Mouse (Mus musculus) cerebellum, adult 9-10 months (tissue): ENCODE data around the gene Gm45213.

Experiments
- DNase-seq: peaks from one replicate; pipeline ENCODE4 v3.0.0; 2022

Gm45213 gene

GRCm38 (mm10) chr7:66043552-66044459 is at the start of gene Gm45213:
Gene Gm45213 (plus strand): TSS chr7:66043602.
- DNase-seq = peak; percentile 87

GRCm38 (mm10) chr7:66001035-66001754 is 42.2 kb upstream of the Gm45213 start:
- DNase-seq = peak; percentile 58

GRCm38 (mm10) chr7:66001797-66002196 is 41.6 kb upstream of the Gm45213 start:
- peak; percentile 41 for DNase-seq

DNA sequence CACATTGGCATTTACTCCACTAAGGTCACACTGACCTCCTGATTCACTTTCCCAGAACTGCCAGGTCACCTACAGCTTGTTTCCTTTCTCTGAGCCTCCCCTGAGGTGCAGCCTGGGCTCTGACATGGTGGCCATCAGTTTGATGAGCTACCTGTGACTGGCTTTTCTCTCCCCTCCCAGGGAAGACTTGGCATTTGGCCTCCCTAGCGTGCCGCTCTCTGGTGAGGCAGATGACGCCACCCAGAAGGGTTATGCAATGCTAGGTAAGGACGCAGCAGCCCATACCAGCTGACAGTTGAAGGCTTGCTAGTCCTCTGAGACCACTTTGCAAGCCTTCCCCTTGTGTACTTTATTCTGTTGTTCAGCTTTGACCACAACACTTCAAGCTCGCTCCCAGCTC is 40.0 kb upstream of the Gm45213 start:
- DNase-seq = peak; percentile 47

- DNase-seq = no peak
These were observed 39.4 kb upstream of the Gm45213 start for GRCm38 (mm10) chr7:66003865-66004638.

- DNase-seq = no peak
These were observed 38.3 kb upstream of the Gm45213 start for GRCm38 (mm10) chr7:66005066-66005465.

- peak; percentile 98 for DNase-seq
These were observed 35.1 kb upstream of the Gm45213 start for GRCm38 (mm10) chr7:66008161-66008891.

- DNase-seq = no peak
These were observed 34.5 kb upstream of the Gm45213 start for GRCm38 (mm10) chr7:66008892-66009273.

DNA sequence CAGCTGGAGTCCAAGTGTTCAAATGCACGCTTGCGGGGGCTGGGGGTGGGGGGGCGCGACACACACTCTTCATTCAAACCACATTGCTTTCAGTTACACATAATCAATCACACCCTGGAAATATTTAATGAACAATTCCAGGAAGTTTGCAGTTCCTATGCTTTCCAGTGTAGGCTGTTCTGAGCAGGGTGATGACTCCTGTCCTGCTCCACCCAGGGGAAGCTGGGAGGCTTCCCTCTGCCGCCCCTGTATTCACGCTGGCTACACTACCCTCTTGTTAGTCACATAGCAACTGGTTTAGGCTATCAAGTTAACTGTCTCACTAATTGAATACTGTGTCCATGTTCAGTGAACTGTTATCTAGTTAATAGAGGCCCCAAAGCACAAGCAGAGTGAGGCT is 32.9 kb upstream of the Gm45213 start:
- no peak for DNase-seq

GRCm38 (mm10) chr7:66027747-66028146 is 15.7 kb upstream of the Gm45213 start:
- DNase-seq = peak; percentile 70

- DNase-seq = no peak
These were observed 14.5 kb upstream of the Gm45213 start for GRCm38 (mm10) chr7:66028766-66029512.

DNA sequence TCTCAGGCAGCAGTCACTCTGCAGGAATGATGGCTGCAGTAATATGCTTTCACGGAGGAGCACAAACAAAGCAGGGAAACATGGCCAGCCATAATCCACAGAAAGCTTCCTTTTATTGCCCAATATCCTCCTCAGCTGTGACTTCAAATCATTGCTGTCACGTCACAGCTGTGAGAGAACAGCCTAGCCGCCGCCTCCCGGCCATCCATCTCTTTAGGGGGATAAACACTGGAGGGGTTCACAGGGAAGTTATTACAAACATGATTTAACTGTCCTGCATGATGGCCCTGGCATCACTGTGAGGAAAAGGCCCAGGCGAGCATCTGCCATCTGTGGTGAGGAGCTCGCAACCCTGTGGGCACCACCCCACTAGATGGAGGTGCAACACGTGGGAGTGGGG is 6.6 kb upstream of the Gm45213 start:
- no peak for DNase-seq

- DNase-seq = no peak
These were observed 5.1 kb upstream of the Gm45213 start for GRCm38 (mm10) chr7:66038261-66038660.

DNA sequence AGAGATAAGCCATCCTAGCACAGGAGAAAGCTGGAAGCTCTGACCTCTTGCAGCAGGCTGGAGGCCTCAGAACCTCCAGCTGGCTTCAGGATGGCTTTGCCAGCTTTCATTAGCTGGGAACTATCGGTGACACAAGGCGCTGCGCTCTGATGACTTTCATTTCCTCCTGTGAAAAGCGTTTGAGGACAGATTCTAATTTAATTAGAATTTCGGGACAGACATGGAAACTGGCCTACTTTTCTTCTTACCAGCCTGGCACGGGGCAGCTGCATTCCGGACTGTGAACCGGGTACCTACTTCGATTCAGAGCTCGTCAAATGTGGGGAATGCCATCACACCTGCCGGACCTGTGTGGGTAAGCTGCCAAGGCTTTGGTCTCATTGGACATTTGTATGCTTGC is 4.7 kb upstream of the Gm45213 start:
- DNase-seq = peak; percentile 84

- no peak for DNase-seq
These were observed 3.2 kb upstream of the Gm45213 start for GRCm38 (mm10) chr7:66040026-66040814.

DNA sequence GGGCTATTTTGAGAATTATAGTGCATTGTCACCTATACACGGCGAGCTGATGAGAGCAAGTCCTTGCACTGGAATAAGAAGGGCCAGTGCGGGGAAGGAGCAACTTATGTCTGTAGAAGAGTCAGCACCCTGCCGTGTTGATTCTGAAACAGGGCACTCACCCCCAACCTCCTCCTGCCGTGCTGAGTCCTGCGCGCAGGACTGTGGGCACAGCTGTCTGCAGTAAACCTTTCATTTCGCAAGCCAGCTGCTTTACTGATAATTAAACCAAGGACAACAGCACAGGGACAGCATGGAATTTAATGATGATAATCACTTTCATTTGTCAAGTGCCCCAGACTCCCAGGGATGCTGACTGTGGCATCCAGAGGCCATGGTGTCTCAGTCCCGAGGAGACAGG is 1.2 kb downstream of the Gm45213 start:
- no peak for DNase-seq

DNA sequence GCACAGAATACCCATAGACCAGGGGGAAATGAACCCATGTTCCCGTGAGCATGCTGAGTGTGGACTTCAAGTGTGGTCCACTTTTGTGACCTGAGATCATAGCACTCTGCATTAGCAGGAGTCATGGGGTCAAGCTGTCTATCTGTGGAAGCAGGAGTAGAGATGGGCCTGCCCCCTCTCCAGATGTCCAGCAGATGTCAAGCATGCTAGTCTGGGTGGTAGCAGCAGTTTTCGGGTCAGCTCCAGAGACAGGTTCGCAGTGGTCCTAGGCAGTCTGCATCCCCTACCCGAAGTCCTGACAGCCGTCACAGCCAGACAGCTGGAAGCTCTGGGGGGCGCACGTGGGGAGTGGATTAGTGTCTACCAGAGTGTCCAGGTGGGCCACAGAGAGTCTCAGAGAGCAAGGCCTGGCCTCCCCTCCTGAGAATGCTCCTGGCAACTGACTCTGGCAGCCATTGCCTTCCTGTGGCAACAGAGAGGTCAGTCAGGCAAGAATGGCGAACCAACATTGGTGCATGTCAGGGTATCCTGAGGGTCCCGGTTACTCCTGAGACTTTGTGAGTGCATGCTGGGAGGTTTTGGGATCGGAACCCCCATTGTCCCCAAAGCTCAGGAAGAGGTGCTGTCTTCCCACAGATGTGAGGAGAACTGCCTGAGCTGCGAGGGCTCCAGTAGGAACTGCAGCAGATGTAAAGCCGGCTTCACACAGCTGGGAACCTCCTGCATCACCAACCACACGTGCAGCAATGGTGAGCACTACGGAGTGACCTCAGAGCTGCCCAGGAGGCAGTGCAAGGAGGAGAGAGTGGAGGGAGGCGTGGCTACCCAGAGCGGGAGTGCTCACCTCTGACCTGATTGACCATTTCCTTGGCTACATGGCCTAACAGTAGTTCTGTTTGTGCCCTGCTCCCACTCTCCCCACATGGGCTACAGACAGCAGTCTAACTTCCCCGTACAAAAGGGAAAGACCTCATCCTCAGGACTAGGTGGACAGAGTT is 3.8 kb downstream of the Gm45213 start:
- no peak for DNase-seq

- no peak for DNase-seq
These were observed 4.6 kb downstream of the Gm45213 start for GRCm38 (mm10) chr7:66047975-66048374.

DNA sequence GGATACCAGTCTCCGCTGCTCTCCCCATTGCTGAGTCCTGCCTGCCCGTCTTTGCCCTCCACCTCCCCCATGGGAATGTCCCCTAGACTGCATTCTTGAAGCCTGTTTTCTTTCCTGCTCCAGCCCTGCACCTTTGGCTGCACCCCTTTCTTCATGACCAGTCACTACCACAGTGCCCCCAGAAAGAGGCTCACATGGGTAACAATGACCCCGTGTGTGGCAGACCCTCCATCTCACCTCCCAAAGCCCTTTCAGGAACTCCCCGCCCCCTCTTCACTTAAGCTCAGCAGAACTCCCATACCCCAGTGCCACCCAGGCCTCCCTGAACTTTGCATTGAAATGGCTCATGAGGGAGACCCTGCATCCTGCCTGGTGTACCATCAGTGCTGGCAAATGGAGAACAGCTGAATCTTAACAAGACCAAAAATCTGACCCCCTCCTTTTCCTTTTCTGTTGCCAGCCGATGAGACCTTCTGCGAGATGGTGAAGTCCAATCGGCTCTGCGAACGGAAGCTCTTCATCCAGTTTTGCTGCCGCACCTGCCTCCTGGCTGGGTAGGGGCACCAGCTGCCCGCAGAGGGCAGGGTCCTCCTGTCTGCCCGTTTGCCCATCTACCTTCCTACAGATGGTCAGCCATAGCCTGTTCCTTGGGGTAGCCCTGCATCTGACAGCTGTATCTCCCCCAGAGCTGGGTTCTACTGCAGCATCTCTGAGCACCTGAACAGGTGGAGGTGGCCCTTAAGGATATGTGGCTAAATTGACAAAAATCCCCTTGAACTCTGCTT is 5.2 kb downstream of the Gm45213 start:
- no peak for DNase-seq
